Mouse (Mus musculus): Measurements from ENCODE around the gene Bend6.

Gene Bend6

DNA sequence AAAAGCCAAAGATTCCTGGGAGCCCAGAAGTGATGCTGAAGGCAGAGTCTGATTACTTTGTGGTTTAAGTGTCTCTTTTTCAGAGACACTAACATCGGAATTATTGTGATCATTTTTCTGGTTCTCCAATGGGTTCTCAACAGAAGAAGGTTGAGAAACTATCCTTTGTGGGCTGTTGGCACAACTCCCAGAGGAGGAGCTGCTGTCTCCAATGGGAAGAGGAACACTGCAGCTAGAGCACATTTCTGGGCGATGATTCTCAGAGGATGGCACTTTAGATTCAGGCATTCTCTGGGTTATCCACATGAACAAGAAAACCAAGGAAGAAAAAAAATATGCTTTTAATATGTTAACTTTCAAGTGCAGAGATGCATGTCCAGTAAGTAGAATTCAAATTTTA is 104.3 kb downstream of the Bend6 start:
- DNase-seq (ENCODE audit: low spot score in 2 of 2), result no peak
